Mouse (Mus musculus) MEL (cell line): ENCODE data around the gene Wdr1.

ENCODE experiments used
- BHLHE40 ChIP-seq: IDR thresholded peaks from 2 replicates; pipeline ENCODE4 v1.6.1; 2012; ENCODE audit warnings: low read depth, mild to moderate bottlenecking, inconsistent platforms, low read length, improper control_type of control experiment, borderline replicate concordance
- CTCF ChIP-seq, 3 experiments: IDR thresholded peaks in 2 of 3; conservative IDR thresholded peaks in 1 of 3; 2 replicates each; pipeline ENCODE4 v1.5.1; 2011 to 2012; ENCODE audit warnings: low read length in 3 of 3, low read depth in 2 of 3, mild to moderate bottlenecking in 2 of 3, improper control_type of control experiment in 1 of 3, inconsistent platforms in 1 of 3, mixed read lengths in 1 of 3, moderate library complexity in 1 of 3; ENCODE audit not compliant: control insufficient read depth in 1 of 3, insufficient read depth in 1 of 3, poor library complexity in 1 of 3, severe bottlenecking in 1 of 3
- E2F4 ChIP-seq: IDR thresholded peaks from 2 replicates; pipeline ENCODE4 v1.6.1; 2011; ENCODE audit warnings: low read depth, low read length, improper control_type of control experiment, borderline replicate concordance
- ELF1 ChIP-seq: IDR thresholded peaks from 2 replicates; pipeline ENCODE4 v1.6.1; 2014; ENCODE audit warnings: low read depth, mild to moderate bottlenecking, inconsistent platforms, low read length, improper control_type of control experiment, moderate library complexity
- GATA1 ChIP-seq: IDR thresholded peaks from 2 replicates; pipeline ENCODE4 v1.6.1; 2011; ENCODE audit warnings: low read depth, low read length, improper control_type of control experiment
- JUND ChIP-seq: IDR thresholded peaks from 2 replicates; pipeline ENCODE4 v1.6.1; 2011; ENCODE audit warnings: low read depth, mild to moderate bottlenecking, improper control_type of control experiment, low read length
- MEF2A ChIP-seq: IDR thresholded peaks from 2 replicates; pipeline ENCODE4 v1.6.1; 2014; ENCODE audit warnings: low read depth, mild to moderate bottlenecking, inconsistent platforms, low read length, improper control_type of control experiment; ENCODE audit not compliant: poor library complexity, insufficient replicate concordance, severe bottlenecking; ENCODE audit errors: extremely low read depth
- POLR2A ChIP-seq, 2 experiments: IDR thresholded peaks; 2 replicates each; pipeline ENCODE4 v1.6.1; 2011 to 2012; ENCODE audit warnings: low read length in 2 of 2, mild to moderate bottlenecking in 2 of 2, control low read depth in 1 of 2, improper control_type of control experiment in 1 of 2, low read depth in 1 of 2, moderate library complexity in 1 of 2; ENCODE audit not compliant: control insufficient read depth in 1 of 2, insufficient read depth in 1 of 2, poor library complexity in 1 of 2
- RCOR1 ChIP-seq: IDR thresholded peaks from 2 replicates; pipeline ENCODE4 v1.6.1; 2012; ENCODE audit warnings: low read depth, mild to moderate bottlenecking, inconsistent platforms, low read length, improper control_type of control experiment
- SMC3 ChIP-seq: IDR thresholded peaks from 2 replicates; pipeline ENCODE4 v1.6.1; 2011; ENCODE audit warnings: low read depth, low read length, improper control_type of control experiment
- ZC3H11A ChIP-seq: IDR thresholded peaks from 2 replicates; pipeline ENCODE4 v1.6.1; 2012; ENCODE audit warnings: low read depth, mild to moderate bottlenecking, inconsistent platforms, low read length, improper control_type of control experiment
- ZKSCAN1 ChIP-seq: IDR thresholded peaks from 2 replicates; pipeline ENCODE4 v1.6.1; 2012; ENCODE audit warnings: low read depth, mild to moderate bottlenecking, inconsistent platforms, low read length, improper control_type of control experiment, moderate library complexity
- ZNF384 ChIP-seq: IDR thresholded peaks from 2 replicates; pipeline ENCODE4 v1.6.1; 2012; ENCODE audit warnings: low read depth, mild to moderate bottlenecking, inconsistent platforms, low read length, improper control_type of control experiment

DNA sequence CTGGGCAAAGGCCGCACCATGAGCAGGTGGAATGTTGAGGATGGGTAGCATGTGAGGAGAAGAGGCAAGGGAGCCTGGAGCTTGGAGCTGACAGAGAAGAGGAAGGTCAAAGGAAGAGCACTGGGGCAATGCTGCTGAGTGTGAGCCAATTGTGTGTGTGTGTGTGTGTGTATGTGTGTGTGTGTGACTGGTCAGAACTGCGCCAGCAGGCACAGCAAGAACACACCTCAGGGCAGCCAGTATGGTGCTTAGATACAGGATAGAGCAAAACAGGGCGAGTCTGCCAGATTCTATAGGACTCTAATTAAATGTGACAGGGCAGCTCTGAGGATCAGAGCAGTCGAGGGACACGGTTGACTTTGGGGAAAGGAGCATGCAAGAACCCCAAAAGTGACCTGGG is 4.2 kb downstream of the Wdr1 start:
- TF ChIP-seq CTCF (IDR thresholded peaks at IDR 0.05 in 2 of 3, conservative IDR thresholded peaks at IDR 0.05 in 1 of 3; ENCODE audit: control insufficient read depth in 1 of 3, insufficient read depth in 1 of 3, low read depth in 2 of 3, low read length in 3 of 3, poor library complexity in 1 of 3, severe bottlenecking in 1 of 3) = no peak
- TF ChIP-seq POLR2A (IDR thresholded peaks at IDR 0.05; ENCODE audit: control insufficient read depth in 1 of 2, insufficient read depth in 1 of 2, low read depth in 1 of 2, low read length in 2 of 2, poor library complexity in 1 of 2) = no peak
- no peak for TF ChIP-seq E2F4
- TF ChIP-seq JUND = no peak
- TF ChIP-seq ELF1 = no peak
- no peak for TF ChIP-seq MEF2A
- TF ChIP-seq ZNF384 = no peak
- TF ChIP-seq BHLHE40 = no peak
- TF ChIP-seq RCOR1 = no peak
- no peak for TF ChIP-seq SMC3
- TF ChIP-seq GATA1 = no peak
- TF ChIP-seq ZKSCAN1 = no peak
- no peak for TF ChIP-seq ZC3H11A
